Mouse (Mus musculus) embryo, embryonic 10.5 days (tissue): Measurements from ENCODE around the gene Ppp1r3e.

ENCODE experiments used
- DNase-seq: peaks from one replicate; pipeline ENCODE4 v3.0.0-alpha.2; 2015; ENCODE audit warnings: low spot score

The Ppp1r3e gene

DNA sequence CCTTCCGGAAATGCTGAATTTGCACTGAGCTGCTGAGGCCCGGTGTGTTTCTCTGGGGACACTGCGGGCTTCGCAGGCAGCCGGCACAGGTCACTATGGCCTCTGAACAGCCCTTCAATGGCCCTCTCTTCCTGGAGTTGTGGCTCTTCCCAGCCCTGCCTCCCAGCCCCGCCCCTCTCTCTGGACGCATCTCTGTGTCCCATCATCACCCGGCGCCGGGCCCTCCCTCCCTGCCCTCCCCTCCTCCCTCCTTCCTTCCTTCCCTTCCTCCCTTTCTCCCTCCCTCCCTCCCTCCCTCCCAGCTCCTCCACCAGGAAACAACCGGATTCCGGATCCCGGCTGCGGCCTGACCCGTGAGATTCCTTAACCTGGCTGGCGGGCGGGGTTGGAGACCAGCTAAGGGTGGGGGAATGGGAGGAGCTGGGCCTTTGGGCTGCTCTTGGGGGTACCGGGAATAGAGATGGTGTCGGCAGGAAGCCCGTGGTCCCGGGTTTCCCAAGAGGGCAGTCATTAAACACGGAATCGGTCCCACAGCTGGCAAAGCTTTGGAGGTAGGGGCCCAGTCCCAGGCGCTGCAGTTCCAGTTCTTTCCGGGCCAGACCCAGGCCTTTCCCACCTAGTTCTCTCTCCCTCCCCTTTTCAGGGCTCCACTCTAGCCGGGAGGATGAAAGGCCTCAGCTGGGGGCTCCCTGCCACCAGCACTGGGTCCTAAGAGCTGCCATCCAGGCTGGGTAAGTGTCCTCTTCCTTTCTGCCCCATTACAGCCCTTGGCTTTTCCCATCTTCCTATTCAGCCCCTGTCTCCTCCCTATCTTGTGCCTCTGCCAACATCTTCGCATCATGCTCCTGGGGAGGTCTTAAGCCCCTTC is 6.0 kb upstream of the Ppp1r3e start, which contains the start of the genes Bcl2l2 and Gm20521:
Gene Bcl2l2 (plus strand): TSS at position 224 of the 868 bp plus-strand sequence.
Gene Gm20521 (plus strand): TSS at position 288 of the 868 bp plus-strand sequence.
- DNase-seq = peak; percentile 93

DNA sequence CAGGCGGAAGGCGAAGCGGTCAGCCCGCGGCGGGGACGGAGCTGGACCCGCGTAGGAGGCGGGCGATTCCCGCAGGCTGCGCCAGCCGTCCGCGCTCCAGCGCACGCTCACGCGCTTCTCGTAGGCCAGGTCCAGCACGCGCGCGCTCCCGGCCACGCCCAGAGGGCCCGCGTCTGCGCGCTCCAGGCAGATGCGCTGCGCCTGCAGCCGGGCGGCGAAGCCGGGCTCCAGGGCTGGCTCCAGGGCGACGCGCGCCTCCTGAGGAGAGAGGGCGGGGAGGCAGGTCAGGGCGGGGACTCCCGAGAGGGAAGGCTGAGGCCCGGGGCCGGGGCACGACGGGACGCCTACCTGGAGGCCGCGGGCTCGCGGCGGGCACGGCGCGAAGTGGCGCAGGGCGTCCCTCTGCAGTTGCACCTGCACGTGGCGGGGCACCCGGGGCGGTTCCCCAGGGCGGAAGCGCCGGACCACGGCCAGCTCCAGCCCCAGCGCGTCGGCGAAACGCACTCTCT is 757 bp downstream of the Ppp1r3e start:
- peak; percentile 91 for DNase-seq

DNA sequence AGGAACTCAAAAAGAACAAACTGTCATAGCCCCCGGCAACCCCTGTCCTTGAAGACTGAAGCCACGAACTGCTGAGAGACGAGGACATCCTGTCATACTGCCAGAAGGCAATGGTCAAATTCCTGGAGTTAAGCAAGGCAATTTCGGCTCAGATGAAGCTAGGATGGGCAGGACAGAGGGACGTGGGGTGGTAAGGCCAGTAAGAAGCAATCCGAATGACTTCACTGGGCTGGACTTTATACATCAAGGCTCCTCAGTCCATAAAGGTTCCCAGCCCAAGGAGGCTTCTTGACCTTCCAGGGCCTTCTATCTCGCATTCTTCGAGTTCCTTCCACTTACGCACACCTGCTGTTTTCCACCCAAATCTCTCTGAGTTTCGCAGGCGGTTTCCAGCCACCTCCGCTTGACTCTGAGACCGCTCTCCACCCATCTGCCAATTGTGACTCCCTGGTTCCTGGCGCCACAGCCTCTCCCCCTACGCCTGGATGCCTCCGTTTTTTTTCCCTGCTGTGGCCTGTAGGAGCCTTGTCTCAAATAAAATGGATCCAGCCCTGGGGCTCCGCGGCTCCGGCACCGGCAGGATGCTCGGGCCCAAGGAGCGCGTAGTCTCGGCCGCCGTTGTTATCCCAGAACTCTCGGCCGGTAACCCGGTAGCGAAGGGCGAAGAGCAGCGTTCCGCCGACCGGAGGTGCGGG is 1.4 kb downstream of the Ppp1r3e start:
- DNase-seq = peak; percentile 56

DNA sequence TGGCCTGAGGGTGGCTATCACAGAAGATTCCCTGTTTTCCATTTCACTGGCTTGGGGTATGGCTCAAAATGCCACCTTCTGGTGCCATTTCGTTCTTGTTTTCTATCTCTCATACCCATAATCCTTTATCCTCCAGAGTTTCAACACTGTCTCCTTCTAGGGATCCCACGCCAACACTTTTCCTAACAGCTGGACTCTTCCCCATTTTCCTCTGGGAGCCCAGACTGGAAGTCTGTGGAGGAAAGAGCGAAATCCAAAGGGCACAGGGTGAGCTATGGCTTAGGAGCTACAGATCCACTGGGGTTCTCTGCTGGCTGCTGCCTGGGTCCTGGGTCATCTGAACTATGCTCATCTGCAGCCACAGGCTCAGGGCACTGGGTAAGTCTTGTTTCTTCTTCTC is 3.2 kb downstream of the Ppp1r3e start:
- DNase-seq = no peak

DNA sequence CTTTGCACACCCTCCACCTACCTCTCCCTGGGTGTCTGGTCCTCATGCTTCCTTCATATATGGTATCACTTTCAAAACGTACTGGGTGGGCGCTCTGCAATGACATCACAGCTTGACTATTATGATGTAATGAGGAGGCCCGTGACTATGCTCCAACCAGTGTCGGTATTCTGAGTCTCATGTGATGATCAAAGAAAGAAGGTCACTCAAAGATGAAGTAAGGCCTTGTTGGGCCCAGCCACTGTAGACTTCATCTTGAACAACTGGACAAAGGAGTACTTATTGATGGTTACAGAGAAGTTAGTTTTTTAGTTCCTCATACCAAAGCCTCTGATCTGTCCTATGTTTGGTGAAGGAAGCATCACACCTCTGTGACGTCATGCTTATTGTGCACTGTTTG is 6.5 kb downstream of the Ppp1r3e start, which contains the start of gene Homez:
Gene Homez (minus strand): TSS at position 101 of the 400 bp plus-strand sequence.
- no peak for DNase-seq

DNA sequence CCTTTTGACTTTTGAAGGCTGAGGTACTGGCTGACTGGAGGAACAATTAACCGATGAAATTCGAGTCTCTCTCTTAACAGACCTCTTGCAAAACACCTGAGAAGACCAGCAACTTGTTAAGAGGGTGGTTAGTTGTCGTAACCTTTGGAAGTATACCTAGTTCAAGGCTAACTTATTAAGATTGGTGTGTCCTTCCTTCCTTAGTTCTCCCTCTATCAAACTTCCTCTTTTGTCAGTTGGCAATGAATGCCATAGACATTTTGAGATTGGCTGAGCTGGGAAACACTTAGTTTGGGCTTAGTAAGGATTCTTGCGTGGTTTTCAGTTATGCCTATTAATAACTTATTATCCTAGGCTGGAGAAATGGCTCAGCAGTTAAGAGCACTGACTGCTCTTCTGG is 9.3 kb downstream of the Ppp1r3e start:
- no peak for DNase-seq

DNA sequence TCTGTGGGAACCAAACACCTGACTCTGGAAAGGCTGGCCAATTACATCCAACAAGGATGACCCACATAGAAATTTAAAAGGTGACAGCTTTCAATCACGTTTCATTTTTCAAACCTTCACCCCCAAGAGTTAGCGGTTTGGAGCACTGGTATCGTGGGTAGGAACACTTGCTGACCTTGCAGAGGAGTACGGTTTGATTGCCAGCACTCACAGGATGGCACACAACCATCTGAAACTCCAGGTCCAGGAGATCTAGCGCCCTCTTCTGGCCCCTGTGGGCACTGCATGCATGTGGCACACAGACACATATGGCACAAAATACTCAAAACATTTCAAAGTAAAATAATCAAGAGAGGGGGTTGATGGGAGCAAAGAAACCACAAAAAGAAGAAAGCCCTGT is 10.4 kb downstream of the Ppp1r3e start:
- peak; percentile 30 for DNase-seq

DNA sequence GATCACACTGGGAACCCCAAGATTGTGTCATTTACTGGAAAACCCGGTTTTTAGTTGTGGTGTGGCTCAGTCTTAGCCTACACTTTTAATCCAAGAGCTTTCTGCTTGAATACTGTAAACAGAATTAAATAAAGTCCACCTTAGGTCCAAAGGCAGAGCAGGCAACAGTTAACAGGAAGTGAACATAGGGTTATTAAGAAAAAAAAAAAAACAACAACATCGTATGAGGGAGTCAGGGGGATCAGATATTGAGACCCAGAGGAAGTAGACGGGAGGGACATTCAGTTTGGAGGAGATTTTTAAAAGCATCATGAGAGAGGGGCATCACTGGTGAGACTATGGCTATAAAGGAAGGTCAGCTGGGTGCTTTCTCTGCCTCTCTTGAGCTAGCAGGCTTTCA is 11.1 kb downstream of the Ppp1r3e start:
- DNase-seq = no peak

DNA sequence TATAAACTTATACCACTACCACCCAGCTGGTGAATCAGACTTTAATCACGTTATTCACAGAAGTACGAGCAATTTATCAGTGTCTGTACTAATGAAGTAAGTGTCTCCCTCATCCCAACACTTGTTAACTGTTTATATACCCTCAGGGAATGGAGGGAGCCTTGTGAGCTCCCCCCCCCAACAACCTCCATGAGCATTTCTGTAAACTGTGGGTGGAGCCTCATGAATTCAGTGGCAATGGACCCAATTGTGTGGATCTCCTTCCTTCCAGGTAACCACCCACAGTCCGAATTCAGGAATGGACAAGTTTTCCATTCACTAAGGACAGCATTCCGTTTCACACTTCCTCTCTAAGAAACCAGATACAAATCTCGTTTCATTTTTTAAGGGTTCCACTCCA is 11.7 kb downstream of the Ppp1r3e start:
- no peak for DNase-seq

DNA sequence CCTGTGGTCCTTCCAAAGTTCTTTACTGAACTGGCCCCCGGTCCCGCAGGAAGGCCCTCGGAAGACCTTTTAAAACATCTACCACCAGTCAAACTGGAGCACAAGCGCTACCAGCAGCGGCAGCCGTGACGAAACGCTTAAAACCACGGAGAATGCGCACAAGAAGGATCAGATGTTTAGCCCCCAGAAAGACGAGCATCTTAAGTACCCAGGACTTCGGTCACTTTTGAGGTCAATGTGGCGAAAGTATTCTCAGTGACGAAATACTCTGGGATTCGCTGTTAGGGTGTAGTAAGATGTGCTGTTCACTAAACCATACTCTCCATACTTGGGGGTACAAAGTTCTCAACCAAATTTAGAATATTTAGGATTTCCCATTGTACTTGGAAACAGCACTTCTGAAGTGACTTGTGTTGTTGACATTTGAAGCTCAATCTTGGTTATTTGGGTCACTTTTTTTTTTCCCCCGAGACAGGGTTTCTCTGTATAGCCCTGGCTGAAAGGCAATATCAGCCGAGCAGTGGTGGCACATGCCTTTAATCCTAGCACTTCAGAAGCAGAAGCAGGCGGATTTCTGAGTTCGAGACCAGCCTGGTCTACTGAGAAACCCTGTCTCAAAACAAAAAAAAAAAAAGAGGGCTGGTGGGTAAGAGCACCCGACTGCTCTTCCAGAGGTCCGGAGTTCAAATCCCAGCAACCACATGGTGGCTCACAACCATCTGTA is 12.9 kb downstream of the Ppp1r3e start:
- no peak for DNase-seq

DNA sequence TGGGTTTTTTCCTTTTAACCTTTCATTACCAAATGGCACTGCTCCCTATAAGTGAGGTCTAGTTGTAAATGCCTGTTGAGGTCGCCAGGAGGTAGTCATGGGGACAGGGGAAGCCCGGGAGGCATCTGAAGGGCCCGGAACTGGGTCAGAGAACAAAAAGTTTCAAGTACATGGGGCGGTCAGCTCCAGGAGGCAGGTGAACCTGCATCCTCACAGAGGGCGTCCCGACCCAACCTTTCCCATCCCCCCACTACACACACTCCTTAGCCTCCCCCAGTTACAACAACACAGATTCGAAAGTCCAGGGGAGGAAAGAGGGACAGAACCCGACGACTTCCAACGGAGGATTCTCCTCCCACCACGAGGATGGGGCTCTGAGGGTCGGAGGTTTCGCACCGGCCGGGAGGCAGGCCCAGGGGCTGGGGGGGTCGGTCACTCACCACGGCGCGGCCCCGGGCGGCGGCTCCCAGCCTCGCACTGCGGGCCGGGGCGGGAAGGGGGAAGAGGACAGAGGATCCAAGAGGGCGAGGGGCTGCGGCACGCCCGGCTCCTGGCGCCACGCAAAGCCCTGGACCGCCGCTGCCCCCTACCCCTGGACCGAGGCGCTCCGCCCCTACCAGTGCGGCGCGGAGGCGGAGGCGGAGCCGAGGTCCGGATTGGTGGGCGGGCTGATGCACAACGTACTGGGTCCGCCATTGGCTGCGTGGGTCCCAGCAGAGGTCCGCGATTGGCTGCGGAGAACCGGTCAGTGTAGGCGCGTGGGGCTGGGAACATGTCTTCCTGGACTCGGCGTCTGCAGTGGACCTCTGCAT is 13.6 kb downstream of the Ppp1r3e start:
- DNase-seq = peak; percentile 97

DNA sequence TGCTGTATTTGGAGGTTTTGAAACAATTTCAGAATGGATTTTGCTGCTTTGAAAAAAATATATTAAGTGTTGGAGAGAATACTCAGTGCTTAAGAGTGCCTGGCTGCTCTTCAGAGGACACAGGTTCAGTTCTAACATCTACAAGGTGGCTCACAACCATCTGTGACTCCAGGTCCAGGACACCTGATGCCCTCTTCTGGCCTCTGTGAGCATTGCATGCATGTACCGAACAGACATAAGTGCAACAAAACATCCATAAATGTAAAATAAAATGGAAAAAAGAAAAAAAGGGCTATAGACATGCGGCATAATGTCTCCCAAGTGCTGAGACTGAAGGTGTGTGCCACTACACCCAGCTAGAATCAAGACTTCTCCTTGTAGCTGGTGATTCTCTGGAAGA is 16.8 kb downstream of the Ppp1r3e start:
- peak; percentile 73 for DNase-seq

DNA sequence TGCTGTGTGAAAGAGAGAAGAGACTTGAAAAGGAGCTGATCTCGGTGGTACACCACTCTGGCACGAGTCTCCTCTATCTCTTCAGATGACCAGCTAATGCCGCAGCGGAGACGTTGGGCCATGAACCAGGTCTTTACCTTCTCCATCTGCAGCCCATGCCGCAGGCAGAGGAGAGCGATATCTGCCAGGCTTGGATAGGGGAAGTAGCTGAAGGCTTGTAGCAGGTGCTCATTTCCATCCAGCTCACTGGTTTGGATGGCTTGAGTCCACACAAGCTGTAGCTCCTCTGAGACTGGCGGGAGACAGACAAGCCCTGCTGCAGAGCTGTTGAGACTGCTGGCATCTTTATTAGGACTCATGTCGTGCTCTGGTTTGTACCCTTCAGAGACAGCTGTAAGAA is 19.5 kb downstream of the Ppp1r3e start:
- DNase-seq = no peak

DNA sequence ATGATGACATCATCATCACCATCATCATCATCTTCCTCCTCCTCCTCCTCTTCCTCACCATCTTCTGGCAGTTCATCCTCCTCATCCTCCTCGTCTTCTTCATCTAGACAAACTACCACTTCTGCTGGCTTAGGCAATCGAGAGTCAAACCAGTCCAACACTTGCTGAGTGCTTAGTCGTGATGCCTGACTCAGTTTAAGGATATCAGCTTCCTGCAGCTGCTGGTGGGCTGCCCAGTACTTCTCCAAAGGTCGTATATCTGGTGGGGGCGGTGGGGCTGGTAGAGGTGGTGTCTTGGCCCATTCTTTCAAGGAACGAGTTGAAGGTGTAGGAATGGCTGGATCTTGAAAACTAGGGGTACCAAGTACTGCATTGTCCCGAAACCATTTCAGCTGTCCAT is 20.6 kb downstream of the Ppp1r3e start:
- no peak for DNase-seq

DNA sequence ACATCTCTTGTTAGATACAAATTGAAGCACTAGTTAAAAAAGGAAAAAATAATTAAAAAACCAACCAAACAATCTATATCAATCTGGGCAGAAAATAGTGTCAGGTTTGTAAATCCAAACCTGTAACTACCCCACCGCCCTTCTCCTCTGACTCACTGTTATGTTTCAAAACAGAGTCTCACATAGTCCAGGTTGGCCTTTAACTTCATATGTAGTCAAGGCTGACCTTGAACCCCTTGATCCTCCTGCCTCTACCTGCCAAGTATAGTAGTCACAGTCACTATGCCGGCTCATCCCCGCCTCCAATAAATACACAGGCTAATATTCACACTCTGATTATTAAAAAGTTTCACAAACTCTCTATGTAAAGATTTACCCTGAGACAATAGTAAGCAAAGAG is 21.6 kb downstream of the Ppp1r3e start:
- no peak for DNase-seq

DNA sequence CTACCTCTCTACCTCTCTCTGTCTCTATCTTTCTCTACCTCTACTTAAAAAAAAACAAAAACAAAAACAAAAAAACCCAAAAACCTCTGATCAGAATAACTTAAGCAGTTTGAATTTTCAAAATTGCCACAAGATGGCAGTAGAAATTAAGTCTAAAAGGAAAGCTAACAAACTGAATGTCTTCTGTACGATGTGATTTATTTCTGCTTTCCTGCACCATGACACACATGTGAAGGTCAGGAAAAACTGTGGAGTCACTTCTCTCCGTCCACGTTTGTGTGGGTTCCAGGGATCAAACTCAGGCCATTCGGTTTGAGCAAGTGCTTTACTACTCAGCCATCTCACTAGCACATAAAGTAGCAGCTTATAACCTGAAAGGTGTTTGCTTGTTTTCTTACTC is 33.9 kb downstream of the Ppp1r3e start:
- DNase-seq = peak; percentile 80

DNA sequence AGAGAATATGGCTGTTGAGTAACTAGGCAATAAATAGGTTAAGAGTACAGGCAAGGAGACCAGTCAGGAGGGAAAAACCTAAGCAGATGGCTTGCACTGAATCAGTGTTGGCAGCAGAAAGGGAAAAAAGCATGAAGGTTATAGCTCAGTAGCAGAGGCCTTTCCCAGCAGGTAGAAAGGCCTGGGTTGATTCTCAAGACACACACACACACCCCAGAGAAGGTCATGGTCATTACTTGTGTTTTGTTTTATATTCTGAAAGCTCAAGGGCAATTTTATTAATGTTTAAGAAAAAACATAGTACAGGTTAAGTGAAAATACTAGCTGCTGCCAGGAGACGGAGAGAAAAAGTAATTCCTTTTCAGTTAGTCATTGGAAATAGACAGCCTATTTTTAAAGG is 53.6 kb downstream of the Ppp1r3e start:
- no peak for DNase-seq
